Mouse (Mus musculus) ES-Bruce4 (cell line): ENCODE results near the gene Neb.

ENCODE experiments used
- CTCF ChIP-seq: IDR thresholded peaks from one replicate; pipeline ENCODE4 v1.8.1; 2011; ENCODE audit warnings: low read depth, low read length
- EP300 ChIP-seq: IDR thresholded peaks from 2 replicates; pipeline ENCODE4 v1.6.1; 2011; ENCODE audit warnings: low read depth, low read length; ENCODE audit not compliant: insufficient read depth

DNA sequence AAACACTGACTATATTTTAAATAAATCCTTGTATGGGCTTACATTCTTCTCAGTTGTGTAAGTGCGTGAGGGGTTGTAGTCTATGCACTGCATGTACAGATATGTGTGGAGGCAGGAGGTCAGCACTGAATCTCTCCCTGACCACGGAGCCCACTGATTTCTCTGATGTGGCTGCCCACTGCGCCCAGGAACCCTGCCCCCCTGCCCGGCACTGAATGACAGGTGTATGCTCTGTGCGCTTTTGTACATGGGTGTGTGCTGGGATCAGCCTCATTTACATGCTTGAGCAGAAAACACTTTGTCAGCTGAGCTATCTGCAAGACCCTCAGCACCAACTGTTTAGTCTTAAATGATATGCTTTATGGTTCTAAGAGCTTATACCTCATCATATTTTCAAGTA is 27.0 kb upstream of the Neb start:
- no peak for TF ChIP-seq CTCF
- no peak for TF ChIP-seq EP300
